Mouse (Mus musculus): ENCODE data around the gene Gm37240. TPM values are rescaled to one million over a fixed set of nuclear protein-coding genes. Genes with fewer than 3 reads are reported as not detected.

Gm37240 gene
- total and polyA plus RNA-seq, 2 experiments from 2014 or later, result 0.43 to 1.9 TPM

DNA sequence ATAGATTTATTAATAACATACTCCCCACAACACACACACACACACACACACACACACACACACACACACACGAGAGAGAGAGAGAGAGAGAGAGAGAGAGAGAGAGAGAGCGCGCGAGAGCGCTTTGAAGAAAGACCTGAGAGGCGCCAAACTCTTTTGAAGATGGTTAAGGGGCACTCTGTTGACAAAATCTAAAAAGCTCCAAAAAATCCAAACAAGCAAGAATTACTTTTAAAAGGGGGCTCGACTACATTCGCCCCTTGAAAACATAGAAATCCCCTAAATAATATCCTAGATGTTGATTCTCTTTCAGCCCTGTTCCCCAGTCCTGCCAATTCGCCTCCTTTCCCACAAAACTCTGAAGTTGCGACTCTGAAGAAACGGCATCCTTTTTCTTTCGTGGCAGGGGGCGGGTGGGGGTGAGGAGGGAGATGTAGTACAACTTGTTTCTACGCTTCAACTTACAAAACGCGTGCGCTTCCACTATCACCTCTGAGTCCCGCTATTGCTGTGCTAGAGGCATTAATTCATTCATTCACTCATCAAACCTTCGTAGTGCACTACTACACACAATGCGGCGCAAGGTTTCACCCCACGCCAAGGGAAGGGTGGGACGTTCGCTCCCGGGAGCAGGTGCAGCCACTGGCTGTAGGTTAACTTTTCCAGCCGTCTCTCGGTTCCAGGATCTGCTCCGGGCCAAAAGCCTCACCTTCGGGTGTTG is 1073.7 kb downstream of the Gm37240 start:
- Histone ChIP-seq H3K4me2 (ENCODE audit: low read depth, low read length, poor library complexity, severe bottlenecking) (peak overlapping the region; percentile 84), H3K27ac (ENCODE audit: low read depth, low read length) (peak overlapping the region; percentile 80), H3K4me3 (ENCODE audit: low read depth, low read length) (peak overlapping the region; percentile 97), H3K4me1 (ENCODE audit: insufficient read depth, low read length) (no peaks in the 10 kb centered on the region; the same call in 1 of the 2 replicates), H3K27me3 (ENCODE audit: insufficient read depth, low read length) (no peaks in the 10 kb centered on the region), H3K9ac (replicated peaks; ENCODE audit: low read length, poor library complexity, severe bottlenecking) (peak overlapping the region; percentile 65), H3K36me3 (ENCODE audit: insufficient read depth, low read length) (no peaks in the 10 kb centered on the region), H3K9me3 (ENCODE audit: low read length) (no peaks in the 10 kb centered on the region)
- ATAC-seq (ENCODE audit: low FRiP score) (no peak; the same call in 1 of the 2 replicates), DNase-seq (ENCODE audit: low spot score) (peak; percentile 36)
- TF ChIP-seq CTCF (IDR thresholded peaks at IDR 0.05), result no peak
- WGBS, result under 1% methylated on average over 29 of the region's 29 CpGs

DNA sequence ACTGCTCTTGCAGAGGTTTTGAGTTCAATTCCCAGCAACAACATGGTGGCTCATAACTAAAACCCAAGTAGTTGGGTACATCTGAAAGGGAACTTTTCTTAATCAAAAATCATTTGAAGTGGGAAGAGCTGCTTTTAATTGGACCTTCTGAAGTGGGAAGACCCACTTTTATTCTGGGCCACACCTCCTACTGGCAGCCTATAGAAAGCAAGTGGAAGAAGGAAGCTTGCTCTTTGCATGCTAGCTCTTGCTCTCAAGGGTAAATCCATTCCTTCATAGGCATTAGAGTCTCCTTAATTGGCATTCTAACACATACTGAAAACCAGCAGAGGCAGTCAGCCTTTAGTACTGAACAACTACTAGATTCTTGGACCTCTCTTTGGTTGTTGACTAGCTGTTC is 1076.5 kb downstream of the Gm37240 start:
- H3K36me3 ChIP-seq (ENCODE audit: insufficient read depth, low read length), result no peaks in the 10 kb centered on the region
- no peak overlapping the region for H3K4me2 ChIP-seq (ENCODE audit: low read depth, low read length, poor library complexity, severe bottlenecking)
- ATAC-seq (ENCODE audit: low FRiP score), result no peak
- no peak overlapping the region for H3K4me3 ChIP-seq (ENCODE audit: low read depth, low read length)
- H3K27ac ChIP-seq (ENCODE audit: low read depth, low read length), result no peak overlapping the region
- no peaks in the 10 kb centered on the region; the same call in 1 of the 2 replicates for H3K4me1 ChIP-seq (ENCODE audit: insufficient read depth, low read length)
- TF ChIP-seq CTCF (IDR thresholded peaks at IDR 0.05), result no peak
- no peaks in the 10 kb centered on the region for H3K9me3 ChIP-seq (ENCODE audit: low read length)
- no peak overlapping the region for H3K9ac ChIP-seq (replicated peaks; ENCODE audit: low read length, poor library complexity, severe bottlenecking)
- H3K27me3 ChIP-seq (ENCODE audit: insufficient read depth, low read length), result no peaks in the 10 kb centered on the region
- no peak for DNase-seq (ENCODE audit: low spot score)

DNA sequence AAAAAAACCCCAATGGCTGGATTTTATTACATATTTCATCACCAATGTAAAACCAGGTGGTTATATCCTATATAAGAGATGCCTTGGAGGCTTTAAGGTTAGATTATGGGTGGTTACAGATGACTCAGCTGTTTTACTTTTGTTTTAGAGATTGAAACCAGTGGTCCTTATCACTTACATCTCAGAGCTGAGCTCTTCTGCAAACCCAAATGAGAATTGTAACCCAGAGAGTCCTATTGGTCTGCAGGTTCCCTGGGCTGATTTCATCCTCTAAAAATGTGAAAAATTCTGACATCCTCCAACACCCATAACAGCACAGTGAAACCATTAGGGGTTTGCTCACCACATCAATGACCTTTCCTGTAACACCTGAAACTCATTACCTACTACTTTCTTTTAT is 1078.4 kb downstream of the Gm37240 start:
- Histone ChIP-seq H3K9me3 (ENCODE audit: low read length) (no peaks in the 10 kb centered on the region), H3K27ac (ENCODE audit: low read depth, low read length) (no peak overlapping the region)
- no peak for TF ChIP-seq CTCF (IDR thresholded peaks at IDR 0.05)

DNA sequence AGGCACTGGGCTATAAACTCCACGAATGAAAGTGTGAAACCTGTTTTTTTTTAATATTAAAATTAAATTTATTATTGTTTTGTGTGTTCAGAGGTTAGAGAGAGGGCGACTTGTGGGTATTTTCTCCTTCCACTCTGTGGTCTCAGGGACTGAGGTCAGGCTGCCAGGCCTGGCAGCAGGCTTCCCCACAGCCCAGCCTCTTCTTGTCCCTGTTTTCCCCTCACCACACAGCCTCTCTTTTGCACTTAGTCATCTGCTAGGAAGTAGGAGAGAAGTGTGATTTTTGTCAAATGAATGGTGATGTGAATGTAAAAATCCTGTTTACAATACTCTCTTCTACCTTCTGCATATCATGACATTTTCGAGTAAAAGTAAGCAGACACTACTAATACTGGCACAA is 1079.5 kb downstream of the Gm37240 start:
- no peak for ATAC-seq (ENCODE audit: low FRiP score)
- TF ChIP-seq CTCF (IDR thresholded peaks at IDR 0.05), result no peak
- no peaks in the 10 kb centered on the region for H3K9me3 ChIP-seq (ENCODE audit: low read length)
- no peak for DNase-seq (ENCODE audit: low spot score)
- no peak overlapping the region for H3K4me3 ChIP-seq (ENCODE audit: low read depth, low read length)
- 82% methylated on average over 3 of the region's 3 CpGs for WGBS
- no peaks in the 10 kb centered on the region for H3K27me3 ChIP-seq (ENCODE audit: insufficient read depth, low read length)
- no peaks in the 10 kb centered on the region for H3K36me3 ChIP-seq (ENCODE audit: insufficient read depth, low read length)
- no peak overlapping the region for H3K27ac ChIP-seq (ENCODE audit: low read depth, low read length)
- no peaks in the 10 kb centered on the region for H3K4me1 ChIP-seq (ENCODE audit: insufficient read depth, low read length)
- H3K4me2 ChIP-seq (ENCODE audit: low read depth, low read length, poor library complexity, severe bottlenecking), result no peak overlapping the region
- no peak overlapping the region for H3K9ac ChIP-seq (replicated peaks; ENCODE audit: low read length, poor library complexity, severe bottlenecking)

More for the DNA sequence above, 1078.4 kb downstream of the Gm37240 start:
- Histone ChIP-seq H3K4me1 (ENCODE audit: insufficient read depth, low read length) (no peaks in the 10 kb centered on the region), H3K4me2 (ENCODE audit: low read depth, low read length, poor library complexity, severe bottlenecking) (no peak overlapping the region), H3K27me3 (ENCODE audit: insufficient read depth, low read length) (no peaks in the 10 kb centered on the region), H3K4me3 (ENCODE audit: low read depth, low read length) (no peak overlapping the region), H3K9ac (replicated peaks; ENCODE audit: low read length, poor library complexity, severe bottlenecking) (no peak overlapping the region), H3K36me3 (ENCODE audit: insufficient read depth, low read length) (no peaks in the 10 kb centered on the region)
- DNase-seq (ENCODE audit: low spot score) (no peak), ATAC-seq (ENCODE audit: low FRiP score) (no peak)

DNA sequence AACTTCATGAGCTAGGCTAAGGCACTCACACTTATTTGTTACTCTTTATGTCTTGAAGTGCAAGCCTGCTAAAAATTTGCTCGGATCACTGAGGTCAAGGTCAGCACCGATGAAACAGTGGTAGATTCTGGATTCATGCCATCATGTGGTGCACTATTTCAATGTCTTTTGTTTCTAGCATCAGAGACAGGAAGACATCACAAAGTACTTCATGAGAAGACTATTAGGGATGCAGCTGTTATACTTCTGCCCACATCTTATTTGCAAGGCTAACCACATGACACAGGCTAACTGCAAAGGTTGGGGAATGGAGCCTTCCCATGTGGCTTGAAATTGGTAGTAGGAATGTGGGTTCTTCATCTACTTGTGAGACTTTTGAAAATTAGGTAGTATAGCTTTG is 1081.1 kb downstream of the Gm37240 start:
- H3K27ac ChIP-seq (ENCODE audit: low read depth, low read length), result no peak overlapping the region
- TF ChIP-seq CTCF (IDR thresholded peaks at IDR 0.05), result no peak
- H3K36me3 ChIP-seq (ENCODE audit: insufficient read depth, low read length), result no peaks in the 10 kb centered on the region
- DNase-seq (ENCODE audit: low spot score) (no peak), ATAC-seq (ENCODE audit: low FRiP score) (no peak)
- WGBS, result 85% methylated on average over 2 of the region's 2 CpGs
- no peak overlapping the region for H3K4me3 ChIP-seq (ENCODE audit: low read depth, low read length)
- H3K4me2 ChIP-seq (ENCODE audit: low read depth, low read length, poor library complexity, severe bottlenecking), result no peak overlapping the region
- H3K9ac ChIP-seq (replicated peaks; ENCODE audit: low read length, poor library complexity, severe bottlenecking), result no peak overlapping the region
- no peaks in the 10 kb centered on the region for H3K9me3 ChIP-seq (ENCODE audit: low read length)
- no peaks in the 10 kb centered on the region for H3K4me1 ChIP-seq (ENCODE audit: insufficient read depth, low read length)
- H3K27me3 ChIP-seq (ENCODE audit: insufficient read depth, low read length), result no peaks in the 10 kb centered on the region

DNA sequence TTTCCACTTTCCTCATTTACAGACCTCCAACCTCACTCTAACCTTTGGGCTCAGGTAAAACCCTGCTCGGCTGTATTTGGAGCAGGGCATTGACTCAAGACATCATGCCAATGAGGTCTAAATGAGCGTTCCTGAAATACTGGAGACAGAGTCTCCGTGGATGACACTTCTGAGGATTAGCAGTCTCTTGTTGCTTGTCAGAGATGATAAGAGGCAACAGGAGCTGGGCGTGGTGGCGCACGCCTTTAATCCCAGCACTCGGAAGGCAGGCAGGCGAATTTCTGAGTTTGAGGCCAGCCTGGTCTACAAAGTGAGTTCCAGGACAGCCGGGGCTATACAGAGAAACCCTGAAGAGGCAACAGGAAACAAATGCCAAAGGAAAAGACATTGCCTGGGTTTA is 1083.3 kb downstream of the Gm37240 start:
- WGBS, result 66% methylated on average over 9 of the region's 9 CpGs
- TF ChIP-seq CTCF (IDR thresholded peaks at IDR 0.05), result no peak
- ATAC-seq (ENCODE audit: low FRiP score) (no peak), DNase-seq (ENCODE audit: low spot score) (no peak)
- H3K4me2 ChIP-seq (ENCODE audit: low read depth, low read length, poor library complexity, severe bottlenecking), result no peak overlapping the region
- no peak overlapping the region for H3K4me3 ChIP-seq (ENCODE audit: low read depth, low read length)
- no peaks in the 10 kb centered on the region for H3K9me3 ChIP-seq (ENCODE audit: low read length)
- H3K36me3 ChIP-seq (ENCODE audit: insufficient read depth, low read length), result no peaks in the 10 kb centered on the region
- no peak overlapping the region for H3K9ac ChIP-seq (replicated peaks; ENCODE audit: low read length, poor library complexity, severe bottlenecking)
- no peak overlapping the region for H3K27ac ChIP-seq (ENCODE audit: low read depth, low read length)
- H3K4me1 ChIP-seq (ENCODE audit: insufficient read depth, low read length), result no peaks in the 10 kb centered on the region
- no peaks in the 10 kb centered on the region for H3K27me3 ChIP-seq (ENCODE audit: insufficient read depth, low read length)

Data from midbrain, postnatal 0 days (tissue).